Mouse (Mus musculus) urinary bladder, postnatal 4 days (tissue): ENCODE measurements around the gene Ncapd2.
A peak's percentile ranks its signal among the peaks of the same experiment; 100 is the strongest.

Experiments used
- DNase-seq, 2 experiments: peaks; one replicate each; pipeline ENCODE4 v3.0.0; 2021 to 2022; ENCODE audit warnings: low spot score in 2 of 2

Ncapd2 gene

DNA sequence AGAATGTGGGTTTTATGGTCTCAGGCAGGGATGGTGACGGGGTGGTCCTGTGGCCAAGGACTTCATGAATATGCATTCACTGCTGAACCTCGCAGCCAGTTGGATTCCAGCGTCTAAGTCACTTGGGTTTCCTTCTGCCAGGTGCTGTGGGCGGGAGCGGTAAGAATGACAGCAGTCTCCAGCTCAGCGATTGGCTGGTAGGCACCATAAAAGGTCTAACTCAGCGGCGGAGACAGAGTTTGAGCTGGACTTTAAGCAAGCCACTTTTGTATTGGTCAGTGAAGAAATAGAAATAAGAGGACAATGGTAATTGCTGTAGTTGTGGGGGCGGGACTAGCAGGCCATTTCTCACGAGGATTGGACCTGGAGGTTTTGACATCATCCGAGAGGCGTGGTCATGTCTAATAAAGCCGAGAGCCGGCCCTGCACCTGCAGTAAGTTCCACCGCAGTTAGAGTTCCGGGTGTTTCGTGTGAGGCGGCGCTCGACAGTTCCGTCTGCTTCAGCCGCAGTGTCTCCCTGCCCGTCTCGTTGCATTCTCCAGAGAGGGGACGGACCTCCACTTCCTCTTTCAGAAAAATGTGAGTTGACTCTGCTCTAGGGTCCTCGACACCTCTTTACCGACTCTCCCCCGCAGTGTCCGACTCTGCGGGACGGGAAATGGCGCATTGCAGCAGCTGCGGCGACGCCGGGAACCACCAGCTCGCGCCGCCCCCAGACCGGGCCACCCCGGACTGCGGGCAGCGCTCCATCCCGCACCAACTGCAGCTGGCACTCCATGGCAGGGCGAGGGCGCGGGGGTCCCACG lies 23.9 kb upstream of the Ncapd2 start, which contains the start of gene Vamp1:
TSS of gene Vamp1 (plus strand) at position 404 of the 807 bp plus-strand sequence.
- peak; percentile 90 for DNase-seq

DNA sequence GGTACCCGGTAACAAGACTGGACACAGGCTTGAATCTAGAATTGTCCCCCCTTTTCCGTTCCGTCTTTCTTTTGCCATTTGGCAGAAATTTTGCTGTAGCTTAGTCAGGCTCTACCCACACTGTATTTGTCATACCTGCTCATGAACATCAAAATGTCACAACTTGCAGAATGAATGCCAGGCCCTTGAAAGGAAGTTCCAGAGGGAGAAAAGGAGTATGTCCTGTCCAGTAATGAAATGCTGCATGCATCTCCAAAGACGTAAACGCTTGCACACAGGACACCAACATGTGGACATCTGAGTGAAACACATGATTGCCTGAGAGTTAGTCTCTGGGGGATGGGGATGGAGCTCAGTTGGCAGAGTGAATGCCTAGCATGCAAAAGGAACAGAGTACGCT lies 22.2 kb upstream of the Ncapd2 start:
- no peak for DNase-seq

DNA sequence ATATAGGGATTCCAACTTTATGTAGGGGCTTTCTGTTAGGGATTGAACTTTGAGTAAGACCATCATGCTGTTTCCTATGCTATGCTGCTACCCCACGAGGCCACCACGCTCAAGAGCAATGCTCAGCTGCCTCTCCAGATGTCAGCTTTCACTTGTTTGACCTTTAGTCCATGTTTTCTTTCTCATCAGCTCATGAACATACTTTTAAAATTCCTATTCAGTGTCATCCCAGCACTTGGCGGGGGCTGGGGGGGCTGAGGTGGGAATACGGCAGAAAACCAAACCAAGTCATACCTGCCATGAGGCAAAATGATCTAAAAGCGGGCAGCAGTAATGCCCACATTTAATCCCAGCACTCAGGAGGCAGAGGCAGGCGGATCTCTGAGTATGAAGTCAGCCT lies 21.6 kb upstream of the Ncapd2 start:
- no peak for DNase-seq

DNA sequence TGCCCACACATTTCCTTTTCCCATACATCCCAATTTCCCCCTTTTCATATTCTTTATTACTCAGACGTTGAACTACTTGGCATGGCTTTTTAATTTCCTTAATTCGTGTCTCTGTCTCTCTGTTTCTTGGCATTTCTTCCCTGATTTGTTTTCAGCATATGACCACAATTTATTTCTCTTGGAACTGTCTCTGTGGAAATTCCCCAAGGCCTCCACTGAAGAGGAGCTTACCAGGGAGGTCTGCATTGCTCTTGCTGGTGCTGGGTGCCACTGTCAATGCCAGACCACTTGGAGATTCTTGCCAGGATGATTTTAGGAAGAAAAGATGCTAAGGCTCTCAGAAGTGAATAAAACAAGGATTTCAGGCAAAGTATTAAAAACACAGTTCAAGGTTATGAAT lies 21.1 kb upstream of the Ncapd2 start:
- DNase-seq, result no peak

DNA sequence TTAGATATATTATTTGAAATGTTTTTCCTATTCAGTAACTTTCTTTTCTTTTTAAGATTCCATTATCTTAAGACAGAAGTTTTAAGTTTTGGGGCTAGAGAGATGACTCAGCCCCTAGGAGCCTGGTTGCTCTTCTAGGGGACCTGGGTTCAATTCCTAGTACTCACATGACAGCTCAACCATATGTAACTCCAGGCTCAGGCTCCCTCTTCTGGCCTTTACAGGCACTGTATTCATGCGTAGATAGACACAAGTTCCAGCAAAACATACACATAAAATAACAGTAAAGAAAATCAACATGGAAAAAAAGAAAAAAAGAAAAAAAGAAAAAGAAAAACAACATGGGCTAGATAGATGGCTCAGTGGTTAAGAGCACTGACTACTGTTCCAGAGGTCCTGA lies 18.9 kb upstream of the Ncapd2 start:
- DNase-seq, result no peak

DNA sequence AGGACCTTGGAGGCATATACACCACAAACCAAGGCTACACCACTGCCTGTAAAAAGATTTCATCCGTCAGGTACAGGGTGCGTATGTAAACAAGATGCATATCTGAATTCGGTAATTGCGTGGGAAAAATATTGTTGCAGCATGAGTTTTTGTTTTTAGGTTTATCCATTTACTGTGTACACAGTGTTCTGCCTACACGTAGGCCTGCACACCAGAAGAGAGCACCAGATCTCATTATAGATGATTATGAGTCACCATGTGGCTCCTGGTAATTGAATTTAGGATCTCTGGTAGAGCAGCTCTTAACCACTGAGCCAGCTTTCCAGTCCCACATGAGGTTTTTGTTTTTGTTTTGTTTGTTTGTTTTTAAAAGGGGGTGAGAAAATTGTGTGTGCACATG lies 5.7 kb upstream of the Ncapd2 start:
- no peak for DNase-seq

DNA sequence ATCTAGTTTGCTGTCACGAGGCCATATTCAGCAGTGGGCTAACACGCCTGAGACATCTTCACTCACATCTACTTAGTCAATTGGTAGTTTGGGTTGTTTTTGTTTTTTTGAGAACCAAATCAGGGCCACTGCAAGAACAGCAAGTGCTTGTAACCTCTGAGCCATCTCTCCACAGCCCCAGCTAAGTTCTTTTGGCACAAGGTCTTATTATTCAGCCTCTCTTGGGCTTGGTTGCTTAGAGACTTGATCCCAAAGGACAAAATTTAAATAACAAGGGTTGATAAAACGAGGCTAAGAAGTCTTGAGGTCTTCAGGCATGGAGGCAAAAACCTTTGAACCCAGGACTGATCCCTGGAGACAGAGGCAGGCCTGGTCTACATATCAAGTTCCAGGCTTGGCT lies 4.8 kb upstream of the Ncapd2 start:
- no peak for DNase-seq

DNA sequence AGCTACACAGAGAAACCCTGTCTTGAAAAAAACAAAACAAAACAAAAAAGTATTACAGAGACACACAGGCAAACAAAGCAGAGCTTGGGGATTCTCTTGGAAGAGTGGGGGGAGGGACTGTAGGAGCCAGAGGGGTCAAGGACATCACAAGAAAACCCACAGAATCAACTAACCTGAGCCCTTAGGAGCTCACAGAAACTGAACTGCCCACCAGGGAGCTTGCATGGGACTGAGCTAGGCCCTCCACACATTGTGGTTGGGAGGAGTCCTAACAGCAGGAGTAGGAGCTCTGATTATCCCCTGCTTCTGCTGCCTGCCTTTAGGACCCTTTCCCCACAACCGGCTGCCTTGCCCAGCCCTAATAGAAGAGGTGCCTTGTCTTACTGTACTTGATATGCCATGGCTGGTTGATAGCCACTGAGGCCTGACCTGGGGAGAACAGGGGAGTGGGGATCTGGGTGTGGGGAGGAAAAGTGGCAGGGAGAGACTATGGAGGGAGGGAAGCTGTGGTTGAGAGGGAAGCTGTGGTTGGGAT lies 4.1 kb upstream of the Ncapd2 start:
- DNase-seq, result no peak

DNA sequence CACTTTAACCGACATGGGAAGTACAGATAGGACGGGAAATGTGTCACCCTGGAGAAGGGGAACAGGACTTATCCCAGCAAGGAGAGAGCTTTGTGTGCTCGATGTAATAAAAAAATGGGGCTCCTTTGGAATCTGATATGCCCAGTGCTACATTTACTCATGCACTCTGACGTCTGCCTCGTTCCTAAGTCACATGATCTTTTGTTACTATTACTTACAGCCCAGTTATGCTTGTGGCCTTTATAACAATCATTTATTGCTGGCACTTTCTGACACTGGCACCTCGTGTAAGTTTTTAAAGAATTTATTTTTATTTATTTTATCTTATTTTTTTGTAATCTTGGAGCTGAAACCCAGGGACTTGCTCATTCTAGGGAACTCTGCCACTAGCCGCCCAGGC lies 1.9 kb upstream of the Ncapd2 start:
- DNase-seq, result no peak

DNA sequence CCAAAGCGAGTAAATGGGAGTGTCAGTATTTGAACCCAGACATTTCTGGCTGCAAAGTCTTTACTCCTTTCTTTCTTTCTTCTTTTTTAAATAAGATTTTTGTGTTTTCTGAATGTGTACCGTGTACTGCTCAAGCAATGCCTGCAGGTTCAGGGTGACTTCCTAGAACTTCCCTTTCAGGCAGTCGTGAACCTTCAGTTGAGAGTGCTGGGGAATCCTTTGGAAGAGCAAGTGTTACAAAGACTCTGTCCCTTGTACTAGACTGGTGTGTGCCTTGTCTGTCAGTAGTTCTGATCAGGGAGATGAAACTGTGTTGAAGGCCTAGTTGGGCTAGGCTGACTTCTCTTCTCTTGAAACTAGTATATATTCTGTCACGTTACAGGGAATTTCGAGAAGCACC lies 1.3 kb upstream of the Ncapd2 start:
- DNase-seq, result no peak

DNA sequence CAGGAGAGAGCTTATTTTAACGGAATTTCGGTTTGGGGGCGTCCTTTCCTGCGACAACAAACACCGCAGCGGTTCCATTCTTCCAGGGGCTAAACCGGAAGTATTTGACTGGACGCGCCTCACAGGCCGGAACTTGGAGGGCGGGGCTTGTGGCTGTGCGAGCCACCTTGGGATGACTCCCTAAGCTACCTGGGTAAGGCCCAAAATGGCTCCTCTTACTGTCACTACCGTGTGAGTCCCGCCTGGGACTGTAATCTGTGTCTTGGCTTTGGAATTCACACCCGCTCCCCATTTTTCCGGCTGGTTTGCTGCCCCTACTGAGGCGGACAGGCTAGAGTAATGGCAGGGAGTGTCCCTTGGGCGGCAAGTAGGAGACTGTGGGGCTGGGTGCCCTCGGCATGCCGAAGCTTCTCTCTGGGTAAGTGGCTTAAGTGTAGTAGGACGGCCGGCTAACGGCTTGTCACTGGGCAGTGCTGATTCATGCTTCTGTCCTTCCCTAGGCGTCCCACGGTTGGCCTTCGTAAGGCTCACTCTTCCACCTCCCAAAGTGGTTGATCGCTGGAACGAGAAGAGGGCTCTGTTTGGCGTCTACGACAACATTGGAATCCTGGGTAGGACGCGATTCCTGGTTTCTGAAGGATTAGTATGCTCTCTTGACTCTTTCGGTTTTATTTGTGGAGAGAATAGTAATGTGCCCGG lies 664 bp upstream of the Ncapd2 start:
- peak; percentile 86 to 91 for DNase-seq

DNA sequence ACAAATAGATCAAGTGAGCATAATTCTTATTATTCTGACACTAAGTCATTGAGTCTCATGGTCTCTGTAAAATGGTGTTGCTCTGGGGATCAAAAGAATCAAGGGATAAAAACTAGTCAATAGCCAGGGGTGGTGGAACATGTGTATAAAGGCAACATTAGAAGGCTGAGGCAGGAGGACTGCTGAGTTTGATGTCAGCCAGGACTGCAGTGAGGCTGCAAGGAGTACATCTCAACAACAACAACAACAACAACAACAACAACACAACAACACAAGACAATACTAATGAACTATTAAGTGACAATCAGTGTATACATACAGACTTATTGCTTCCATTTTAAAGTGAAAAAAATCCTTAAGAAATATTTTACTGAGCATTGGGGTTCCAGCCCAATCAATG lies 685 bp downstream of the Ncapd2 start:
- DNase-seq, result no peak

DNA sequence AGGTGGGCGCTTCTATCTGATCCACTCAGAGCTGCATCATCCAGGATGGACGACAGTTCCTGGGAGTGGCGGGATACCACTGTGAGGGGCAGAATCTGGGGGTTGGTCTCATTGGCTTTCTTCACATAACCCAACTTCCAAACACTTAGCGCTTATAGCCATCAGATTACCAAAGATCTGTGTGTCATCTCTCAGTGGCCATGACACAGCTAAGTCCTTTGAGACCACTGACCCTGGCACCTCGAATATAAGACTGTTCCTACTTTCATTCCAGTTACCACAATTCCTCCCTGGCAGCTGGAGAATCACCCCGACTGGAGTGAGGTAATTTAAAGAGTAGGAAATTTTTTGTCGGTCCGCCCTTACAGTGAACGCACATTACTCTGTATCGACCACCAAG lies 5.3 kb downstream of the Ncapd2 start:
- DNase-seq, result no peak

DNA sequence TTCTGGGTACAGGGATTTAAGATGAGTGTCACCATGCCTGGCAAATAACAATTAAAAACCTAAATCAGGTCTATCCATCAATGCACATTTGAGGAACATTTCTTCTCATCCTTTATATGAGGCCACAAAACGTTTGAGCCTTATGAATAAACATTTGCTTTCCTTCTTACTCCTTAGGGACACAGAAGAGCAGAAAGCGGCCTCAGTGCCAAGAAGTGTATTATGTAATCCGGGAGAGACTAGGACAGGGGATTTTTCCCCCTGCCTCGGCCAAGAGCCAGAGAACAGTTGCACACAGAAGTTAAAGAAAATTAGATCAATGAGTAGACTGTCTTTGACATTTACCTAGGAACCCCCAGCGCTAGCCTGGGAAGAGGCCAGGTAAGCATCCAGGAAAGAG lies 9.4 kb downstream of the Ncapd2 start:
- DNase-seq, result no peak

DNA sequence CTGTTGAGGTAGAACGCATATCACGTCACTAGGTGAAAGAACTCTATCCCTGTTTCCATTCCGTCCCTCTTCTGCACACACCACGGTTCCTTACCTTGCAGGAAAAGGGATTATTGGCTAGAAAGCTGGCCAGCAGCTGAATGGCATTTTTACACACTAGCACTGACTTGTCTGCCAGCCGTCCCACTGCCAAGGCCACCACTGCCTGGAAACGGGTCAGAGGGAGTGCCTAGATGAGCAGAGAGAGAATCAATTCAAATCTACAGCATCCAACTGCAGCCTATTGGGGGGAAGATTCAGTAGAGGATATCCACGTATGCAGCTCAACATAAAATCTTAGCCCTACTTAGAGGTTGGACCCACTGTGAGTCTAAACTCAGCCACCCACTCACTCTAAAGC lies 11.9 kb downstream of the Ncapd2 start:
- DNase-seq, result no peak

DNA sequence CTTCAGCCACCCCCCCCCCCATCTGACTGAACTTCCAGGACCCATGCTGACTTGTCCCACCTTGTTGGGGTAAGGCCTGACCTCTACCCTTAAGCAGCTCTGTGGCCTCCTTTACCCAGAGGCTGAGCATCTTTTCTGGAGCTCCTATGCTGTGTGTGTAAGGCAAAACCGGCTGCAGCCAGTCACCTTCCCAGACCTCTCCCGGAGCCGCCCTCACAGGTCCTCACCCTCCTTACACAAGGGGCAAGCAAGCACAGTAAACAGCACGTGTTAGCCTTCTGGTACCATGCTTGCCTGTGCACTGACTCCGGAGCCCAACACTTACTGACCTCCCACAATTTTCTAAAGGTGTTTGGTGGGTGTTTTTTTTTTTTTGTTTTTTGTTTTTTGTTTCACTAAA lies 16.0 kb downstream of the Ncapd2 start:
- no peak for DNase-seq

DNA sequence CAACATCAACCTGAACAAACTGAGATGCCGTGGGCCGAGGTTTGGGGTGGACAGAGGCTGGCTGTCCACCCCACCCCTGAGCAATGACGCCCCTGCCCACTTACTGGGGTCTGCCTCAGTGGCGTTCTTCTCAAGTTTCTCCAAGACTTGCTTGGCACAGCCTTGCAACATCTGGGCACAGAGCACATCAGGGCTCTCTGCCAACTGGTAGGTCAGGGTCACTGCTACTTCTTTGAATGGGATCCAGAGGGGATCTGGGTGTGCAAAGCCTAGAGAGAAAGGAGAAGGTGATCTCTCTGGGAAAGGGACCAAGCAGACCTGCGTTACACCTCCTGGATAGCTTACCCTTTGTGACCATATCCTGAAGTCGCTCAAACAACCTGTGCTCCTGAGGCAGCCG lies 18.2 kb downstream of the Ncapd2 start:
- DNase-seq, result no peak

DNA sequence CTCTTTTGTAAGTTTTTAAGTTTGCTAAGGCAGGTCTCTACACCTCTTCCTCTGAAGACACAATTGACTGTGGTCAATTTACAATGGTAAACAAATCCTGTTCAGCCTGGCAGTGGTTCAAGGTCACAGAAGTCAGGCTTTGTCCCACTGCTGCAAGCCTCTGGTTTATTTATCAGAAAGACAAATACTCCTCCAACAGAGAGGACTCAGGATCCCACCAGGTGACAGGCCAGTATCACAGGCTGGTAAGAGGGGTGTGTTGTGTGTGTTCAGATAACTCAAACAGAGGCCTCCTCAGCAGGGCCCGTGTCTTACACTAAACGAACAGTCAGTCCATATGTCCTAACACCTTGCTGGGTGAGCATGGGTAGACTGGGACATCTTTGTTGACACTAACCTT lies 19.0 kb downstream of the Ncapd2 start:
- DNase-seq, result no peak

DNA sequence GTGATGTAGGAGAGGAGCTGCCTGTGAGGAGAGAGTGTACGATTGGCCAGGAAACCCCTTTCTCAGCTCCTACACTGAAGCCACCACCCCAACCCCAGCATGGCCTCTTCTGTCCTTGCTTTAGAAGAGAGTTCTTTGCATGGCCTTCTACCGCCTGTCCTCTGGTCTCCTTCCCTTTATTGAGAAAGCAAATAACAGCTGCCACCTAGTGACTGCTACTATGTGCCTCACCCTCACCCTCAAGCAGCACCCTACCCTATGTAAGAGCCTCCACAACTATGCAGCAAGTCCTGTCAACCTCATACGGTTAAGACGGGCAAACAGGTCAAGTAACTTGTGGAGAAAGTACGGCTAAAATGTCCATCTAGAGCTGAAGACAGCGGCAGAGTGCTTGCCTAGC lies 21.3 kb downstream of the Ncapd2 start:
- no peak for DNase-seq

DNA sequence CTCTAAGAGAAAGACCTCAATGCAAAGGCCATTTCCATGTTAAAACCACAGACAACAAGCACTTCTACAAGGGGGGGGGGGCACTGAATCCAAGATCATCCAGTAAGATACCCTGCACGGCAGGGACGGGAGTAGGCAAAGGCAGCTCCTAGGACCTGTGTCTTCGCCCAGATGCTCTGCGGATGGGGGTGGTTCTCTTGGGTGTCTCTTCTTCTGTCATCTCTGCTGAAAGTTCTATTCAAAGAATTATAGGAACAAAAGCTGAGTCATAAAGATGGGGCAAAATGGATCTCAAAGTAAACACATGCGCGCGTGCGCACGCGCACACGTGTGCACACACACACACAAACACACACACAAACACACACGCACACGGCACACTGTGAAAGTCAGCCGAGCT lies 23.4 kb downstream of the Ncapd2 start:
- no peak for DNase-seq

DNA sequence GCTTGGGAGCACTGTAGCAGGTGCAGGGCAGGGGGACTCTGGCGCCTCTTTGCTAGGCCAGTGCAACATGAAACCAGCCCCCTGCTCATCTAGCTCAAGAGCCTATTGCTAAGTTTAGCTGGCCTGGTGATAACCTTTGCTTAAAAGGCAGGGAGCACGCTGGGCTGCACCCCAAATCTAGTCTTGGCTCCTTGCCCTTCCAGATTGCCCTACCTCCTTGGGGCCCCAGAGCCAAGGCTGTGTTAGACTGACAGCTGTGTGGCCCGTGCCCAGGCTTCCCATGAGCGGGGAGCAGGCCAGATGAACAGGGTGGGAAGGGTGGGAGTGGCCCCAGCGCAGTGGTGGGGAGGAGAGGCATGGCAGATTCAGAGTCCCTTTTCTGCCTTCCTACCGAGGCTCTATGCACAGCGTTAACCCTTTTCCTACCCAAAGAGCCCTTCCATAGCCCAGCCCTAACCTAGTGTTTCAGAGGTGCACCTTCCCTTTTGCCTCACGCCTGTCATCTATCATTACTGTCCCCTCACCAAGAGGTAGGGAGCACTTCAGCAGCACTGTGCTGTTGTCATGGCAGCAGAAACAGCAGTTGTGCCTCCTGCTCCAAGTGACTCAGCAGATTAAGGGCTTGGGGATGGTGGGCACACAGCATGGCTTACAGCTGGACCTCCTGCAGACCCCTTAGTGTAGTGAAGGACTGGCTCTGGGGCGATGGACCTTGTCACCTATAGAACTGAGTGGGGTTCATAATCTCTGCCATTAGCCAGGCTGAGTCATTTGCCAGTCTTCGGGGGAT lies 24.4 kb downstream of the Ncapd2 start:
- DNase-seq, result peak in 1 of 2 experiments; percentile 43

DNA sequence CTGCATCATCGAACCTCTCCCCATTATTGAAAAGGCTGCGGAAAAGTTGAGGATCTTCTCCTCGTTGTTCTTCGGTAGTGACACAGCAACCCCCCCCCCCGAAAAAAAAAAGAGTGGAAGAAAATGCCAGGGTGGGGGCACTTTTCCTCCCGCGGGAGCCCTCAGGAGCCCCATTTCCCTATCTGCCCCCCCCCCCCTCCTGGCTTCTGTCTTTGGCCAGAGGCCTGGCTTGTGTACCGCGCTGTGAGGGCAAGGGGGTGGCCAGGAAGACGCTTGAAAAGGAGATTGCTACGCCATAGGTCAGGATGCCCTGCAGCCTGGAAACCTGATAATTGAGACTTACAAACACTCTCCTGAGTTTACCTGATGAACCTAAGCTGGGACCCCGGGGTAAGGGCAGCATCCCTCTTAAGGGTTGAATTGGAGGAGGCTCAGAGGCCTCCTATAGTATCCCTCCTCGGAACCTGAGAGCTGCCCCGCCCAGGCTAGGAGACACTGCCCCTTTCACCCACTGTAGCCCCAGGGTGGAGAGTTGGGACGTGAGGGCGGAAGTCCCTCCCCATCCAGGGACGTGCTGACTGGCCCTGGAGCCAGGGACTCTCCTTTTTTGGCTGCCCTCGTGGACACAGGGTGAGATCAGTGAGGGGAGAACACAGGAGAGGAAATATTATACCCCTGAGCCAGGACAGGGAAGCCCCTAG lies 25.3 kb downstream of the Ncapd2 start, which contains the start of gene Gapdh:
TSS of gene Gapdh (minus strand) at position 417 of the 701 bp plus-strand sequence.
- peak; percentile 78 to 82 for DNase-seq
